Mouse (Mus musculus) megakaryocyte, embryonic 14.5 days (primary cell): ENCODE measurements at regions not wholly inside any gene's neighbourhood (a gene's known extent, or its start where the extent isn't known, plus 50 kb on each side); places are given as distances from the start of the nearest gene placed in this dataset.

Source experiments
- FLI1 ChIP-seq: IDR thresholded peaks from 2 replicates; pipeline ENCODE4 v1.6.1; 2012; ENCODE audit warnings: low read length, inconsistent platforms, mixed read lengths
- GATA1 ChIP-seq: IDR thresholded peaks from 3 replicates; pipeline ENCODE4 v1.6.1; 2012; ENCODE audit warnings: mixed read lengths, low read length, inconsistent platforms, borderline replicate concordance

DNA sequence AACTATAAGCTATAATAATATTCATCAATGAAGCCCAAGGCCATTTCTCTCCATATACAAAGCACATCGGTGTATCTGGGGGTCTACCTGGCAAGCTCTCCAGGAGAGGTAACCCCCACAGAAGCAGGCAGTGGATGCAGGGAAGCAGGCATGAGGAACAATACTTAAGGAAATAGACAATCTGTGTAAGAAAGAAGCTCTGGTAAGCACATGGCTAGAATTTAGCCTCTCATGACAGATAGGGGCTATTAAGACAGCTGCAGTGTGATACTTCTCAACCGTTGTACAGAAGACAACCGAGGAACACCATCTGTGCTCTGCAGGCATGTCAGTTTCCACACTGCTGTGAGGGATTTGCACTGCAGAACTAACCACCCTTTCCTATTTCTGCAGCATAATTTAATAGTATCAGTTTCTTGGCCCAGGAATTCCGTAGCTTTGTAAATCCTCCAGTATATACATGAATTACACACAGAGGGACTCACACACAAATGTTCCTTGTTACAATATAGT, 108.1 kb upstream of the Lpar1 start:
- no peak for TF ChIP-seq GATA1
- TF ChIP-seq FLI1: no peak
